14 mouse cellular contexts compared by ENCODE assay signal in the genomic region with DNA sequence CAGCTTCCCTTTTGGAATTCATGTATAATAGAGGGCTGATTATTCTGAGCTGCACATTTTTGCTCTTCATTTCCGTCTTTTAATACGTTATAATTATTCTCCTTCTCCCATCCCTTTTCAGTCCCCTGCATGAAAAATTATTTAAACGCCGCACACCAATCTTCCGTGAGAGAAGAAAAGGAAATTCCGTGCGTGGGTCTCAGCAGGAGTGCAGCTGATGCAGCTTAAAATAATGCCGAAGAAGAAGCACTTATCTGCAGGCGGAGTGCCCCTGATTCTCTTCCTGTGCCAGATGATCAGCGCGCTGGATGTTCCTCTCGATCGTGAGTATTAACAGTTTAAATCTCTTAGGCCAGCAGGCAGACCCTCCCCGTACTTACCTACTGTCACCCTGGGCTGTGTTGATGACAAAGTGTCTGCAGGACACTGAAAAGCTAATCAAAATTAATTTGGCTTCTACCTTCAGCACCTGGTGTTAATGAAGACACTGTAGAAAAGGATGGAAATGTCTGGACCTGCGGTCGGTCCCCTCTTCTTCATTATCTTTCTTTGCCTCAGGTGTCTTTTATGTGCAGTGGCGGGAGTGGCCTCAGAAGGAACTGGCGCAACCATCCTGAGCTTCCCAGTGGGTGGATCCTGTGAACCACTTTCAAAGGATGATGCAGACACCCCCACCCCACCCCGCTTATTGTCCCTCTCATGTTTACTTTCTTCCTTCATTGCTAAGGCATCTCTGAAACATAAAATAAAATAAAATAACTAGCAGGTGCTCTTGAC.
A peak's percentile ranks its signal among the peaks of the same experiment; 100 is the strongest.
DNase-seq lines count a peak whose midpoint lies in the region; ATAC-seq and TF ChIP-seq lines count a peak whose summit lies in the region.
"Had no signal": no experiment of that assay in that cellular context is flagged by ENCODE, and none has a peak within 500 bp of the region (broad histone marks: within the 10 kb centered on the region; RNA-seq: fewer than 3 reads in every experiment).

No protein-coding gene starts in this region.

- no peaks in the 10 kb centered on the region for H3K27me3 ChIP-seq in forebrain, embryonic 15.5 days
- no peaks in the 10 kb centered on the region for H3K27me3 ChIP-seq in hindbrain, embryonic 15.5 days
- no peaks in the 10 kb centered on the region for H3K27me3 ChIP-seq in neural tube, embryonic 14.5 days (ENCODE audit: control insufficient read depth, insufficient read depth, low read length)
- H3K27me3 ChIP-seq: limb, embryonic 15.5 days had no signal

- no peak overlapping the region for H3K9ac ChIP-seq in forebrain, embryonic 15.5 days (replicated peaks)
- no peak overlapping the region for H3K9ac ChIP-seq in hindbrain, embryonic 15.5 days
- H3K9ac ChIP-seq in neural tube, embryonic 14.5 days (replicated peaks; ENCODE audit: low read depth, low read length): no peak overlapping the region
- H3K9ac ChIP-seq: limb, embryonic 15.5 days had no signal

- H3K36me3 ChIP-seq in forebrain, embryonic 15.5 days: no peaks in the 10 kb centered on the region
- H3K36me3 ChIP-seq in hindbrain, embryonic 15.5 days: no peaks in the 10 kb centered on the region
- H3K36me3 ChIP-seq in neural tube, embryonic 14.5 days (ENCODE audit: control insufficient read depth, insufficient read depth, low read length): no peaks in the 10 kb centered on the region
- H3K36me3 ChIP-seq: limb, embryonic 15.5 days had no signal

- 0 out of 2 replicates have a peak overlapping the region, but pooled peaks have one; percentile 5 for H3K4me2 ChIP-seq in forebrain, embryonic 15.5 days (replicated peaks)
- peak overlapping the region; percentile 35 for H3K4me2 ChIP-seq in hindbrain, embryonic 15.5 days
- peak overlapping the region; percentile 1; the same call in 1 of the 2 replicates for H3K4me2 ChIP-seq in neural tube, embryonic 14.5 days (ENCODE audit: low read depth, low read length)
- H3K4me2 ChIP-seq: limb, embryonic 15.5 days had no signal

- peak overlapping the region; percentile 2; the same call in 1 of the 2 replicates for H3K27ac ChIP-seq in layer of hippocampus, adult 2 months
- peak overlapping the region; percentile 60 for H3K27ac ChIP-seq in forebrain, embryonic 15.5 days (replicated peaks)
- peak overlapping the region; percentile 21 for H3K27ac ChIP-seq in hindbrain, embryonic 15.5 days (replicated peaks)
- H3K27ac ChIP-seq in neural tube, embryonic 14.5 days (ENCODE audit: low read depth, low read length): peak overlapping the region; percentile 23; the same call in 1 of the 2 replicates
- H3K27ac ChIP-seq: limb, embryonic 15.5 days; macrophage had no signal

- no peak for DNase-seq in layer of hippocampus, adult 2 months (ENCODE audit: low spot score in 2 of 2)
- DNase-seq in layer of hippocampus, postnatal 14 days (ENCODE audit: low spot score in 2 of 2): no peak
- DNase-seq in embryo, embryonic 11 days: no peak
- DNase-seq in layer of hippocampus, postnatal 25 days (ENCODE audit: extremely low spot score in 1 of 2, low spot score in 1 of 2): no peak
- DNase-seq: cerebellum, postnatal 10 days; gastrocnemius, postnatal 14 days; kidney, postnatal 36 days; lung, adult 18-20 months had no signal

- H3K9me3 ChIP-seq in forebrain, embryonic 15.5 days: no peaks in the 10 kb centered on the region
- no peaks in the 10 kb centered on the region for H3K9me3 ChIP-seq in hindbrain, embryonic 15.5 days
- no peaks in the 10 kb centered on the region for H3K9me3 ChIP-seq in neural tube, embryonic 14.5 days (ENCODE audit: control insufficient read depth, low read length)
- H3K9me3 ChIP-seq: limb, embryonic 15.5 days had no signal

- H3K4me1 ChIP-seq in forebrain, embryonic 15.5 days: peaks cover 22% of the 10 kb centered on the region
- H3K4me1 ChIP-seq in hindbrain, embryonic 15.5 days (replicated peaks): peaks cover 25% of the 10 kb centered on the region
- H3K4me1 ChIP-seq in neural tube, embryonic 14.5 days (ENCODE audit: control insufficient read depth, insufficient read depth, low read length): peaks cover 11% of the 10 kb centered on the region; the same call in 1 of the 2 replicates
- H3K4me1 ChIP-seq: limb, embryonic 15.5 days had no signal

- ATAC-seq in forebrain, embryonic 15.5 days (replicated peaks): no peak; the same call in 1 of the 2 replicates
- peak; percentile 36; the same call in 1 of the 2 replicates for ATAC-seq in hindbrain, embryonic 15.5 days (ENCODE audit: low FRiP score, low read depth)
- peak; percentile 38; the same call in 1 of the 2 replicates for ATAC-seq in neural tube, embryonic 14.5 days (ENCODE audit: low read depth)
- ATAC-seq: intestine, postnatal 0 days had no signal

- TF ChIP-seq CTCF in layer of hippocampus, adult 2 months (conservative IDR thresholded peaks at IDR 0.05): no peak

- 62% methylated on average over 19 of the region's 19 CpGs for WGBS in forebrain, embryonic 15.5 days
- WGBS in hindbrain, embryonic 15.5 days: 39% methylated on average over 19 of the region's 19 CpGs
- WGBS in neural tube, embryonic 14.5 days: 47% methylated on average over 19 of the region's 19 CpGs

- no peak overlapping the region for H3K4me3 ChIP-seq in layer of hippocampus, adult 2 months
- H3K4me3 ChIP-seq in forebrain, embryonic 15.5 days: no peak overlapping the region
- no peak overlapping the region for H3K4me3 ChIP-seq in hindbrain, embryonic 15.5 days
- H3K4me3 ChIP-seq in neural tube, embryonic 14.5 days (ENCODE audit: low read depth, low read length): no peak overlapping the region
- H3K4me3 ChIP-seq: limb, embryonic 15.5 days had no signal

Comparison
In these comparisons a context has a peak if more than half of its experiments do, and no peak if none do; other contexts are left out.
1. H3K27ac ChIP-seq: peak in every context shown above with its lines; median percentile 60 in forebrain, embryonic 15.5 days; 23 in neural tube, embryonic 14.5 days; 21 in hindbrain, embryonic 15.5 days; 2 in layer of hippocampus, adult 2 months.